Mouse (Mus musculus) c-Kit-positive CD71-positive TER-119-positive erythroid progenitor cells, embryonic 14.5 days (primary cell): ENCODE measurements around the gene Fhit.

Experiments
- DNase-seq: peaks from one replicate; pipeline ENCODE4 v3.0.0-alpha.2; 2013; ENCODE audit warnings: low spot score

Fhit gene

GRCm38 (mm10) chr14:9597460-9597977 lies 1564.3 kb downstream of the Fhit start:
- DNase-seq = no peak

DNA sequence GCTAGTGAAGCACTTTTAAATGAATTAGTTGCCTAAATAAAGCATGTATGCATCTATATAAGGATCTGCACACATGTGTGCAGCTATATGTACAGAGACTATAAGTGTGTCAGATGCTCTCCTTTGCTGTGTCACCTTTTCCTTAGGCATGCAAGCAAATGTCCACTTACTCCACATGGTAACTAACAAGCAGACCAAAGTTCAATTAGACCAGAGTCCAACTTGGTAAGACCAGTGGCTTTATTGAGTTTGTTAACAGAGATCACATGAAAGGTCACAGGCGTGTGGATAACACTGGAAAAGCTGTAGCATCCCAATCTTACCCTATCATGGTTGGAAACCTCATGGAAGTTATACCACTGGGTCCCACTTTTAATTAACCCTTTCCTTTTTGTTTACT lies 1572.7 kb downstream of the Fhit start:
- DNase-seq = no peak

GRCm38 (mm10) chr14:9587900-9588299 lies 1573.9 kb downstream of the Fhit start:
- DNase-seq = no peak

DNA sequence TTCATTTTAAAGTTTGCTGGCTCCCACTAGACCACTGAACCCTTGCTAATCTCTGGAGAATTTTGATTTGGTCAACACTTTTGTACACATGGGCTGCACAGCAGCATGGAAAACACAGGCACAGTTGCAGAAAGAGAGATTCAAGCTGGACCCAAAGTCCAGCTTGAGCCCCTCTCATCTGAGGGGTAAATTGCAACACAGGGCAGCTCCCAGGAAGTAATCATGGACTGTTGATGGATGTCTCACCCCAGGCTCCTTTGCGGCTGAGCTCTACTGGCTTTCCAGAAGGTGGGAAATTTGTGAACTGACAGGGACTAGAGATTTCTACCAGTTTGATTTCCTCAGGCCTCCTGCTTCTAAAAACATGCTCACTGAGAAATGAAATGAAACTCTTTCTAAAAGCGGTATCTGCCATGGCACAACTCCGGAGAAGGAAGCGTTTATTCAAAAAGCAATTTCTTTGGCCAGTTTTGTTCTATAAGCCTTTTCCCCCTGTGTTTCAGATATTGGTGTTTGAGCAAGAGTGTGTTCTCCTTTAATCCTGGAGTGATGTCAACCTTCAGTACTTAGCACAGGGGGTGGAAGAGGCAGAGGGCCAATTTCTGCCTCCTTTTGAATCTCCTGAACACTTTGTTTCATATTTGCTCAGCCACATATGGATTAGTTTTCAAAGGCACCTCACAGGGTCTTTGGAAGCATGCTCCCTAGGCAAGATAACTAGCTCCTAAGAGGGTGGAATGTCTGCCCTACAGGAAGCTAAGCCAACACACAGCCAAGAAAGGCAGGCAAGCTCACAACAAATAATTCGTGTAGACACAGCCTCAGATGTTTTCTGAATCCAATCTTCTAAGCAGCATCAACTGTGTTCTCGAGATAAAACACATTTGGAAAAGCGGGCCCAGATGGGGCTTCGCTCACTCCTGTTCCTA lies 1578.3 kb downstream of the Fhit start:
- DNase-seq = no peak

DNA sequence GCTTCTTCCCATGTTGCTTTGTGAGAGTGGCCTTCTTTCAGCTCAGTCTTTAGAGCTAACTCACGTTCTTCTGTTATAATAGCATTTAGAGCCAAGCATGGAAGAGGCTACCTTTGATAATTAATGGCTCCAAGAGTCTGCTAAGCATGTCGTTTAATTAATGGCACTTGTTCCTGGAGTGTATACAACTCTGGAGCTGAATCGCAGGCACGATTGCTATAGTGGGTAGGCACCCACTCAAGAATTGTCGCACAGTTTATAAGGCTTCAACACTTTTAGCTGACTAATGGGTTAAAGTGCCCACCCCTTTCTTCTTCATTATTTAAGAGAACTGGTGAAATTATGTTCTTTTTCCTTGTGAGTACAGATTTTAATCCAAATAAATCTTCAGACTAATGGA lies 1605.5 kb downstream of the Fhit start:
- no peak for DNase-seq

GRCm38 (mm10) chr14:9555807-9556206 lies 1606.0 kb downstream of the Fhit start:
- no peak for DNase-seq

DNA sequence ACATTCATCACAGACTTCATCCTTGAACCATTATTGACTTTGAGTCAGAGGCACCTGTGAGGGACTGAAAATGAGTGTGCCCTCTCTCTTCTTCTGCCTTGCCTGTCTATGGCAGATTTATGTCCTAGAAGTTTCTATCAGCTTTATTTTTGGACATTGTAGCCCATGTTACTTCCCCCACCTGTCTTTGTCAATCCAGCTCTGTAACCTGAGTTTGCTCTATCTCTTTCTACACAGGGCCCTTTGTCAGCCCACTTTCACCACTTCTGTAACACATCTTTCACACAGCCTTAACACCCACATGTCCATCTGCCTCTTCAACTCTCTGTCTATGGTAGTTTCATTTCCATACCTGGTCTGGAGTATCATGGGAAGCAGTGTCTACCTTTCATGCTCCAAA lies 1609.7 kb downstream of the Fhit start:
- no peak for DNase-seq

DNA sequence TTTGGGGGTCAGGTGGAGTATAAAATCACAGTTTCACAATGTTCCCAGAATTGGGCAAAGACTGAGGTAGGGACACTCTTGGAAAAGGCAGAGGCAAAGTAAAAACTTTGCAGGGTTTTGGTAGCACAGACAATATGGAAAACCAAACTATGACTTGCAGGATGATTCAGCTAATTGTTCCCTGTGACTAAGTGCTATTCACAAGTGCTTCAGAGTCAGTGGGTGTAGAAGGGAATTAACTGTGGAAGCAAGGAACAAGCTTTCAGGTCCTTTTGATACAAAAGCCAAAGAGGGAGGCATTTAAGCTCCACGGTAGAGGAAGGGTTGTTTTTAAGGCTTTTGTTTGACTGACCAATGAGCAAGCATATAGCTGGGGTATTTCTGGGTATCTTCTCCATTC lies 1613.9 kb downstream of the Fhit start:
- no peak for DNase-seq

DNA sequence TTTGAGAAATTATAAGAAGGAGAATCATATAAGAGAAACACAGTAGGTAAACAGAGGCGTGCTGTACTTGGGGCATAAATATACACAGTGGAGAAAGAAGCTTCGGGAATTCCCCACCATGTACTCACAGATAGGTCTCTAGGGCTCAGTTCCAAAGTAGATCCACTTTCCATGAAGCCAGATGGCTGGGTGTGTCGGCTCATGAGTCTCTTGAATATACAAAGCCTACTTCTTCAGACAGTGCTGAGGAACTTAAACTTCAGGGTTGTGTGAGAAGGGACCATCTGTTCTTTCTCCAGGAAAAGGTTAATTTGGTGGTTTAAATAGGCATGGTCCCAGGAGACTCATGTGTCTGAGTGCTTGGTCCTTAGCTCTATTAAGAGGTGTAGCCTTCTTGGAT lies 1617.5 kb downstream of the Fhit start:
- DNase-seq = no peak

DNA sequence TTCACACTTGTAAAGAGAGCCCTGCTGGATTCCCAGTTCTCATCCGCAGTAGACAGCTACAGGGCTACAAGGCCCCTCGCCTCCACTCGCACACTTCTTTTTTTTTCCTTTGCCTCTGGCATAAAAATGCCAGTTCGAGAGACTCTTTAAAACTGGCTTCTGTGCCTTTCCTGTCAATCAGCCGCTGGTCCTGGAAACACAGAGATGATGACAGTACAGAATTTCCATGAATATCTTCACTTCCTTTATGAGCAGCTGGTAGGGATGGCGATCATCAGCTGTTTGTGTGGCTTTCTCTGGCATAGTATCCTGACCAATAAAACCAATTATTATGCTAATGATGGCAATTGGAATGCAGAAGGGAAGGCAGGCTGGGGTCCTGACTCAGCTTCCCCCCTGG lies 1626.3 kb downstream of the Fhit start:
- no peak for DNase-seq

- no peak for DNase-seq
Measured at GRCm38 (mm10) chr14:9529247-9529646, 1632.6 kb downstream of the Fhit start.

DNA sequence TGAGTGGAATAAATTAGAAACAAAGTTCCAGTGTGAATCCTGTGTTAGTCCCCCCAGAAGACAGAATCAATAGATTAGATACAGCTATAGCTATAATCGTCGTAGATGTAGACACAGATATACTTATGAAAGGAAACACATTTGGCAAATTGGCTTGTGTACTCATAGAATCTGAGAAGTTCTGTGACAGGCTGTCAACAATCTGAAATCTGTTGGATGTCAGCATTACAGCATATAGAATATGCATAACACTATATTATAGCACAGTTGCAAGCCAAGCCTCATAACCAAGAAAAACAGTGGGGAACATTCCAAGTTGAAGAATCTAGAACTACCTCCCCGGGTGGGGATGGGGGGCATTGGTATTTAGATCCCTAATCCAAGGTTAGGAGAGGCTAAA lies 1635.7 kb downstream of the Fhit start:
- DNase-seq = no peak

GRCm38 (mm10) chr14:9517651-9518050 lies 1644.2 kb downstream of the Fhit start:
- DNase-seq = no peak

DNA sequence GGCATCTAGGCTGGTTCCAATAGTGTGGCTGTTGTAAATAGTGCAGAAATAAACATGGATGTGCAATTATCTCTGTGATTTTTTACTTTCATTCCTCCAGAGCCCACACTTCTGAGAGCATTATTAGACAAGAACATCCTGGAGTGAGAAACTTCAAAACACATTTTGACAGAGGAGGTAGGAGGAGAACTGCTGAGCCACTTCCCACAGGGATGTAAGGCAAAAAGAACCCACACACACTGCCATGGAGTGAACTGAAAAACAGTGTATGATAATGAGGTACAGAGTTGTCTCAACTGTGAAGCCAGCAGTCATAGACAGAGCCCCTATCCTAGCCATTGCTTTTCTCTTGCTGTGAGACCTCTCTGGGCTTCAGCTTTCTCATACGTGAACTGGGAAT lies 1652.2 kb downstream of the Fhit start:
- no peak for DNase-seq
